Mouse (Mus musculus) thymus, postnatal 10 days (tissue): ENCODE results near the gene Psmc3ip.

Experiments used
- DNase-seq, 2 experiments: peaks; one replicate each; pipeline ENCODE4 v3.0.0; 2021; ENCODE audit warnings: low spot score in 2 of 2

The Psmc3ip gene

DNA sequence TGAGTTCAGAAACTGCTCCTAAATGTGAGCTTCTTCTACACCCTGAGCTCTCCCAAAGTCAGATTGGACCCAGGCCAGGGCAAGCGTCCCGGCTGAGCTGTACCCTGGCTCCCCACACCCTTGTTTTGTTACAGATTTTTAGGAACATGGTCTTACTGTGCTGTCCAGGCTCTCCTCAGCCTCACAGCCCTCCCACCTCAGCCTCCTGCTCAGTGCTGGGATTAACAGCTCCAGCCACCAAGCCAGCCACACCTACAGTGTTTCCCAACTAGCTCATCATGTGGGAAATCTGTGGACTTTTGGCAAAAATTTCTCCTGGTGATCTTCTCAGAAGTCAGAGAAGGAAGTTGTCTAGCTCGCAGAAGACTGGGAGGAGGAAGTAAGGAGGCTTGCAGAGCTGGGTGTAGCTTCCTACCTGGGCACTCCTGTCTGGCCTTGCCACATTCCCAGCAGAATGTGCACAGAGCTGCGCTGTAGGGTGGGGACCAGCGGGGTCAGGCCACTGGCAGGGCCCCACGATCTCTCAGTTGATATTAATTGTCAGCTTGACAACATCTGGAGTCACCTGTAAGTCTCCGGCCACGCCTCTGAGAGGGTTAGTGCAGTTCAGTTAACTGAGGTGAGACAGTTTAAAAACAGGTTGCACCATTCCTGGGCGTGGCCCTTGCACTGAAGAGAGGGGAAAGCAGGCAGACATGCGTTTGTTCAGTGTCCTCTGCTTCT is 42.3 kb downstream of the Psmc3ip start:
- DNase-seq, result no peak

DNA sequence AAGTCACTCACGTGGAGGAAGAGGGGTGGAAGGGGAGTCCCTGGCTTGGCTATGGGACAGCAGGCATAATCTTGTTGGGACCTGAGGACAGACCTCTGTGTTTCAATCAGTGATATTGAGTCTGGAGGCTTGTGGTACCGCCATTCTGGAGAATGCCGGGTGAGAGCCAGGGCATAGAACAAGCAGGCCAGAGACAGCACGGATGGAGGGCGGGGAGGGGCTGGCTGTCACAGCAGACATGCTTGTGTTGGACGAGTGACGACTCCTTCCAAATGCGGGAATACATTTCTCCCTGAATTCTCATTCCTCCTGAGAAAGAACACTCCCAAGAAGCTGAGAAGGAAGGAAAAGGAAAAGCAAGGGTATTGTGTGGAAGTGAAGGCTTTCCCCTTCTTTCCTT is 43.6 kb downstream of the Psmc3ip start:
- DNase-seq, result no peak

DNA sequence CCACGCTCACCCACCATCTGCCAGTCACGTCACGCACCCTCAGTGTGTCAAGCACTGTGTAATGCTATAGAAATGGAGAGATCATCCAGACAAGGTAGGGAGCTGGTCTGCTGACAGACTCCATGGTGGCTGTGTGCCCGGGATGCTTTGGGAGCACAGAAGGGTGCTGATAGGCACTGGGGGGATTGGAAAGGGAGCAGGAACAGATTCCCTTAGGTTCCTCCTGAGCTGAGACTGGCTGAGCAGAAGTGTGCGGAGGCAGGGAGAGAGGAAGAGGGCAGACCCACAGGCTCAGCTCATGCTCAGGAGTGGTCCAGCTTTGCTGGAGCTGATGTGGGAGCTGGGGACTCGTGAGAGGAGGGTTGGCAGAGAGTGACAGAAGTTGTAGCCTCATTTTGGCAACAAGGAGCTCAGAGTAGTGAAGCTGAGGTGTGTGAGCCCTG is 44.2 kb downstream of the Psmc3ip start:
- DNase-seq, result no peak

DNA sequence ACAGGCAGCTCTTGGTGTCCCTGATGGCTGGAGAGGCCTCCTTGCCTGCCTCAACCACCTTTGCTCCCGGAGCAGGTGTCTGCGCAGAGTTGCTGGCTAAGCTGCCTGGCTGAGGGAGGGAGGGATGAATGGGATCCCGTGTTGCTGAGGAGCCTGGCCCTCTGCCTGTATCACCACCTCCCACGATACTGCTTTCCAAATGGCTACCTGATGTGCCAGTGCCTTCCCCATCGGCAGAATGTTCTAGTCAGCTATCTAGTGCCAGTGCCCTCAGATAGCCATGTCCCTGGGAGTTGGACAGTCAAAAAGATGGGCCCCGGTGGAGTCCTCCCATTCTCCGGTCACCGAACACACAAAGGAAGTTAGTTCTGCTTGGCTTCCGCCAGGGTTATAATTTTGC is 44.9 kb downstream of the Psmc3ip start:
- DNase-seq, result no peak

DNA sequence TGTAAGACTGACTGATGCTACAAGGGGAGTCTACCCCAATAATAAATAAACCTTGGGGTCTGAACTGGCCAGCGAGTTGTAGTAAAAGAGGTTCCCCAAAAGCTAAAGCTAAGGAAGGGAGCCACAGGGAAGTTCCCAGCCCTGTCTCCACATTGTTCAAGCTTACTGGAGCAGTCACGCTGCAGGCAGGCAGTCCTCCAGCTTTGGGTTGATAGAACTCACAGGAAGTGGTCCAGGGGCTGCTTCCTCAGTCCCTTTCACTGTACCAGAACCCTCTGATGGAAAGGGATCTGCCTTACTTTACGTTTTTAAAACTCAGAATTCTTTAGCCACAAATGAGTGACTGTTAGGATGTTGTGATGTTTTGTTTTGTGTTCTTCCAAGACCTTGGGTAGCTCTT is 47.7 kb downstream of the Psmc3ip start:
- no peak for DNase-seq

DNA sequence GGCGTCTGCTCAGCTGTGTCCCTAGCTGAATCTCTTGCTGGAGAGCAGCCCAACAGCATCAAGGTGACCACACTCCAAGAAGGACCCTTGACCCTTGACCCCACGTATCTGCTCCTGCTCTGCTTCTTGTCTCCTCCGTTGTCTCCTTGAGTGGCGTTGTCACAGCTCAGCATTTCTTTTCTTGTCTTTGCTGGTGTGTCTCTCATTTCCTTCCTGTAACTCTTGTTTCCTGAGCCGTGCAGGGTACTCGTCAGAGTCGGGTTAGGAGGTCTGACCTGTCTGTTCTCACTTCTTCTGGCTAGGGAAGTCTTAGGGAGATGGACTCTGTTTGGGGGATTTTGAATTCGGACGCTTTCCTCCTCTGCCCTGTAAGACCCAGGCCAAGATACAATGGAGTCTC is 48.8 kb downstream of the Psmc3ip start:
- peak in 1 of 2 experiments; percentile 49 for DNase-seq

DNA sequence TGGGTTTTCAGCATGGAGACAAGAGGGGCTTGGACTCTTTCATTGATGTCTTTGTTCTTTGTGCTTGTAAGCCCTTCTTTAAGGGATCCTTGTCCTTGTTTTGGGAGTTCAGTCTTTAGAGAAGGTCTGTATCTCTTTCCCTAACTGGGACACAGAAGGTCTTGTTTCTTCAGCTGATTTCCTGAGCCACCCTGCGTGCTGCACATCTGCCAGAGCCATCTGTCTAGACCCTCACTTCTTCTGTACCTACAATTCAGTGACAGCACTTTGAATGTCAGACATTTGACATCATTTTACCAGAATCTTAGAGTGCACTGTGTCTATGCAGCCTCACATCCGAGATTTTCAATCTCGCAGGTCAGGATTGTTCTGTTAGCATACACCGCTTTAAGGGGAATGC is 49.4 kb downstream of the Psmc3ip start:
- DNase-seq, result no peak
